Mouse (Mus musculus) neural tube, embryonic 14.5 days (tissue): ENCODE data around the gene Rufy4. TPM values are rescaled to one million over a fixed set of nuclear protein-coding genes. Genes with fewer than 3 reads are reported as not detected.

ENCODE experiments used
- ATAC-seq: fragments of 200-750 bp; cut with Nextera tagmentation; 2 replicates; pipeline ENCODE4 v1.8.0; 2017; ENCODE audit warnings: low read depth, mild to moderate bottlenecking, moderate TSS enrichment, moderate library complexity
- H3K27ac ChIP-seq: fragments of 300-500 bp; sonication (generic); 2 replicates; pipeline ENCODE4 v1.5.1; 2014; ENCODE audit warnings: low read depth, mild to moderate bottlenecking, control low read depth, low read length, moderate library complexity, mixed read lengths
- H3K27me3 ChIP-seq: fragments of 300-500 bp; sonication (generic); 2 replicates; pipeline ENCODE4 v1.6.1; 2014; ENCODE audit warnings: low read length; ENCODE audit not compliant: control insufficient read depth, insufficient read depth
- H3K36me3 ChIP-seq: fragments of 300-500 bp; sonication (generic); 2 replicates; pipeline ENCODE4 v1.6.1; 2014; ENCODE audit warnings: low read length, mixed read lengths; ENCODE audit not compliant: control insufficient read depth, insufficient read depth
- H3K4me1 ChIP-seq: fragments of 300-500 bp; sonication (generic); 2 replicates; pipeline ENCODE4 v1.6.1; 2014; ENCODE audit warnings: low read length; ENCODE audit not compliant: control insufficient read depth, insufficient read depth
- H3K4me2 ChIP-seq: fragments of 300-500 bp; sonication (generic); 2 replicates; pipeline ENCODE4 v1.6.1; 2014; ENCODE audit warnings: mild to moderate bottlenecking, low read depth, low read length, control low read depth
- H3K4me3 ChIP-seq: fragments of 300-500 bp; sonication (generic); 2 replicates; pipeline ENCODE4 v1.5.1; 2014; ENCODE audit warnings: low read depth, low read length, control low read depth, mixed read lengths
- H3K9ac ChIP-seq: fragments of 300-500 bp; sonication (generic); replicated peaks from 2 replicates; pipeline ENCODE4 v1.6.1; 2014; ENCODE audit warnings: low read depth, mild to moderate bottlenecking, control low read depth, low read length, mixed read lengths
- H3K9me3 ChIP-seq: fragments of 300-500 bp; sonication (generic); 2 replicates; pipeline ENCODE4 v1.6.1; 2016; ENCODE audit warnings: low read length; ENCODE audit not compliant: control insufficient read depth
- WGBS: fragments of 180-500 bp; shearing (Covaris S2); extraction: QIAGEN DNeasy Blood & Tissue Kit; methylation state at CpG from one replicate; pipeline ENCODE4 v1.1.7; 2014; 5-methylcytosine and 5-hydroxymethylcytosine counted together
- polyA plus RNA-seq: library from polyadenylated mRNA; unstranded; fragments of >200 nt; fragmentation: Nextera tagmentation; extraction: Ambion mirVana; gene quantifications from 2 replicates; pipeline ENCODE4 v1.2.1, GENCODE M21; 2014

Rufy4 gene
- polyA plus RNA-seq, 1 experiment from 2014 or later = 0.15 TPM

- no peak for ATAC-seq
- WGBS = 88% methylated on average over 3 of the region's 3 CpGs
- no peaks in the 10 kb centered on the region for H3K4me1 ChIP-seq
- no peak overlapping the region for H3K4me2 ChIP-seq
- no peaks in the 10 kb centered on the region for H3K36me3 ChIP-seq
- H3K9ac ChIP-seq = no peak overlapping the region
- no peaks in the 10 kb centered on the region for H3K27me3 ChIP-seq
- no peaks in the 10 kb centered on the region for H3K9me3 ChIP-seq
- no peak overlapping the region for H3K4me3 ChIP-seq
- no peak overlapping the region for H3K27ac ChIP-seq
These were observed 53.3 kb downstream of the Rufy4 start for GRCm38 (mm10) chr1:74178618-74179017.

- no peak overlapping the region for H3K27ac ChIP-seq
- no peak overlapping the region for H3K9ac ChIP-seq
- H3K36me3 ChIP-seq = no peaks in the 10 kb centered on the region
- H3K4me1 ChIP-seq = no peaks in the 10 kb centered on the region
- 61% methylated on average over 9 of the region's 9 CpGs for WGBS
- no peaks in the 10 kb centered on the region for H3K27me3 ChIP-seq
- no peak overlapping the region for H3K4me3 ChIP-seq
- ATAC-seq = no peak
- no peak overlapping the region for H3K4me2 ChIP-seq
- no peaks in the 10 kb centered on the region for H3K9me3 ChIP-seq
These were observed 54.5 kb downstream of the Rufy4 start for GRCm38 (mm10) chr1:74179624-74180408.

GRCm38 (mm10) chr1:74181462-74181861, 56.1 kb downstream of the Rufy4 start:
- Histone ChIP-seq H3K9ac (no peak overlapping the region), H3K27ac (no peak overlapping the region), H3K9me3 (no peaks in the 10 kb centered on the region), H3K4me1 (no peaks in the 10 kb centered on the region), H3K4me3 (no peak overlapping the region), H3K36me3 (no peaks in the 10 kb centered on the region), H3K4me2 (no peak overlapping the region), H3K27me3 (no peaks in the 10 kb centered on the region)
- ATAC-seq = no peak
- 83% methylated on average over 2 of the region's 2 CpGs for WGBS

DNA sequence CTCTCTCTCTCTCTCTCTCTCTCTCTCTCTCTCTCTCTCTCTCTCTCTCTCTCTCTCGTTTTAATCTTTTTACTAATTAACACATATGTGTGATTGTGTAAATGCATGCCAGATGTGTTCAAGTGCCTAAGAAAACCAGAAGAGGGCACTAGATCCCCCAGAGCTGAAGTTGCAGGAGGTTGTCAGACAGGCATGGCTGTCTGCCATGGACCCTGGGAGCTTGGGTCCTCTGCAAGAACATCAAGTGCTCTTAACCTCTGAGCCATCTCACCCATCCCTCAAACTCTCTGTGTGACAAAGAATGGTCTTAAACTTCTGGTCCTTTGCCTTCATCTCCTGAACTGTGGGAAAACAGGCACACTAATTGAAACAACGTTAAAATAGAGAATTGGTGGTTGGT, 57.7 kb downstream of the Rufy4 start:
- Histone ChIP-seq H3K36me3 (no peaks in the 10 kb centered on the region), H3K9ac (no peak overlapping the region), H3K4me3 (no peak overlapping the region), H3K27ac (no peak overlapping the region), H3K4me1 (no peaks in the 10 kb centered on the region), H3K4me2 (no peak overlapping the region), H3K9me3 (no peaks in the 10 kb centered on the region), H3K27me3 (no peaks in the 10 kb centered on the region)
- ATAC-seq = no peak
- WGBS = 65% methylated on average over 2 of the region's 2 CpGs

DNA sequence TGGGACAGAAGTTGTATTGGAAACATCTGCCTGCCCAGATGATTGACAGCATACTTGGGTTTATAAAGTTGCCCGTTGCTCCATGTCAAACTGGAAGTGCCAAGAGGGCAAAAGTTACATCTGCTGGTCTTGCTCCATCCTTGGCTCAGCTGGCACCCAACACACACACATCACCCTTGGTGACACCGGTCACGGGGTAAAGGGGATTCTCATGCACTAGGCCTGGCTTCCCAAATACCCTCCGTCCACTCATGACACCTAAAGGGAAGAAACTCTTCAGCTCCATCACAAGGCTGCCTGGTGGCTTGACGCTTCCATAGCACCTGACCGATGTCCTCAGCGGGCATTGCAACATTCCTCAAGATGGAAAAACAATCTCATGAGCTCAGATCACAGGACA, 65.1 kb downstream of the Rufy4 start:
- Histone ChIP-seq H3K27me3 (no peaks in the 10 kb centered on the region), H3K36me3 (no peaks in the 10 kb centered on the region), H3K27ac (no peak overlapping the region), H3K9ac (no peak overlapping the region), H3K4me2 (no peak overlapping the region), H3K9me3 (no peaks in the 10 kb centered on the region), H3K4me3 (no peak overlapping the region), H3K4me1 (no peaks in the 10 kb centered on the region)
- no peak for ATAC-seq
- 94% methylated on average over 7 of the region's 7 CpGs for WGBS

DNA sequence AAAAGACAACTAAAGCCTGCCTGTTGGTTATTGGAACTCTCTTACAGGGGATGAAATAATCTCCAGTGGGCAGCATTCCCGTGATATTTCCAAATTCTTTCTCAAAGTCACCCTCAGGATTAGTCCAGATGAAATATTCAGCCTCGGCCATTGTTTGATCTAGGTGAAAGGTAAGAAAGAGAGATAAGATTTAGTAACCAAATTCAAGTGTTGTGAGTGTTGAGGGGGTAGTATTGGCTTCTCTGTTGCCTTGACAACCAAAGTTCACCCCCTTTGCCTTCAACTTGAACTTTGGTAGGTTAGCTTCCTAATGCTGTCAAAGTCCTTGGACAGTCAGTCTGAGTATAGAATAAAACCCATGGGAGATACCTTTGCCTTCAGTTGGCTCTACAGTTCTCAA, 67.4 kb downstream of the Rufy4 start:
- no peaks in the 10 kb centered on the region for H3K4me1 ChIP-seq
- no peak overlapping the region for H3K9ac ChIP-seq
- H3K27me3 ChIP-seq = no peaks in the 10 kb centered on the region
- no peaks in the 10 kb centered on the region for H3K9me3 ChIP-seq
- WGBS = 85% methylated on average over 2 of the region's 2 CpGs
- no peak overlapping the region for H3K4me3 ChIP-seq
- H3K4me2 ChIP-seq = no peak overlapping the region
- no peaks in the 10 kb centered on the region for H3K36me3 ChIP-seq
- ATAC-seq = no peak
- H3K27ac ChIP-seq = no peak overlapping the region

DNA sequence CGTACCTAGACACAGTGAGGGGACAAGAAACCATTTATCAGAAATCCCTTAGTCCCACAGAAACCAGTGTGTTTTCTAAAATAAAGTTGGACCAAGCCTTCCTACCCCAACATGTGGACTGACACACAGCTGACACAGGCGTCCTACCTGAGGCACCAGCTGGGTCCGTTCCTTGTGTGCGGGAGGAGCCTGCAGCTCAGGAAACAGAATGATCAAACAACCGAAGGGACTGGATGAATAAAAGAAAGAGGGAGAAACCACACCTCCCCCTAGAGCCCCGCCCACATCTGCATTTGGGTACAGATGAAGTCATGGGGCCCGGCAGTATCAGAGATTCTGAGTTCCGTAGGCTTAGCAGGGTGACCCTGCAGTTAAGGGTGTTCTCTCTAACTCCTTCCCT, 69.1 kb downstream of the Rufy4 start, which contains the start of gene Cxcr1:
Gene Cxcr1, minus strand, starts transcription at position 187 of the 400 bp plus-strand sequence.
- no peak within 1 kb of the TSS for H3K4me3 ChIP-seq
- H3K9me3 ChIP-seq = no peaks in the 10 kb centered on the region
- H3K9ac ChIP-seq = no peak within 1 kb of the TSS
- no peak within 1 kb of the TSS for H3K4me2 ChIP-seq
- H3K36me3 ChIP-seq = no peaks in the 10 kb centered on the region
- no peak for ATAC-seq
- H3K27ac ChIP-seq = no peak within 1 kb of the TSS
- no peaks in the 10 kb centered on the region for H3K27me3 ChIP-seq
- WGBS = 66% methylated on average over 8 of the region's 8 CpGs
- no peaks in the 10 kb centered on the region for H3K4me1 ChIP-seq

DNA sequence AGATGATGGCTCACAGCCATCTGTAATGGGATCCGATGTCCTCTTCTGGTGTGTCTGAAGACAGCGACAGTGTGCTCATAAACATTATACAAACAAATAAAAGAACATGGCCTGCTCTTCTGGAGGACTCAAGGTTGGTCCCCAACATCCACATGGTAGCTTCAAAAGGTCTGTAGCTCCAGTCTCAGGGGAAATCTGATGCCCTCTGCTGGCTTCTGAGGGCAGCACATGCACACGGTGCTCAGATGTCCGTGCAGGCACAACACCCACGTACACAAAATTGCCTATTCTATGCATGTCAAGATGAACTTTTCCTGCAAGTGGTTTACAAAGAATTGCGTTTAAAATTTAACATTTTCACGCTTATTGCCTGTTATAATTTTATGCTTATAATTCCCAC, 70.6 kb downstream of the Rufy4 start:
- Histone ChIP-seq H3K9ac (no peak overlapping the region), H3K27ac (no peak overlapping the region), H3K4me2 (no peak overlapping the region), H3K27me3 (no peaks in the 10 kb centered on the region), H3K4me1 (no peaks in the 10 kb centered on the region), H3K9me3 (no peaks in the 10 kb centered on the region), H3K4me3 (no peak overlapping the region), H3K36me3 (no peaks in the 10 kb centered on the region)
- 48% methylated on average over 7 of the region's 7 CpGs for WGBS
- ATAC-seq = no peak

GRCm38 (mm10) chr1:74196621-74197419, 71.5 kb downstream of the Rufy4 start:
- Histone ChIP-seq H3K27me3 (no peaks in the 10 kb centered on the region), H3K4me1 (no peaks in the 10 kb centered on the region), H3K36me3 (no peaks in the 10 kb centered on the region), H3K4me3 (no peak overlapping the region), H3K4me2 (no peak overlapping the region), H3K9me3 (no peaks in the 10 kb centered on the region), H3K9ac (no peak overlapping the region), H3K27ac (no peak overlapping the region)
- WGBS = 85% methylated on average over 17 of the region's 17 CpGs
- no peak for ATAC-seq
